Mouse (Mus musculus) intestine, embryonic 16.5 days (tissue): Measurements from ENCODE around the gene Oaz3. TPM values are rescaled to one million over a fixed set of nuclear protein-coding genes. Genes with fewer than 3 reads are reported as not detected.

Experiments used
- ATAC-seq: fragments of 200-750 bp; cut with Nextera tagmentation; 2 replicates; pipeline ENCODE4 v1.8.0; 2017; ENCODE audit warnings: moderate TSS enrichment, moderate library complexity
- H3K27ac ChIP-seq: fragments of 300-500 bp; sonication (generic); 2 replicates; pipeline ENCODE4 v1.5.1; 2014; ENCODE audit warnings: mild to moderate bottlenecking, low read length
- H3K27me3 ChIP-seq: fragments of 300-500 bp; sonication (generic); replicated peaks from 2 replicates; pipeline ENCODE4 v1.6.1; 2014; ENCODE audit warnings: low read length, control low read depth, mixed read lengths; ENCODE audit not compliant: control insufficient read depth, insufficient read depth
- H3K36me3 ChIP-seq: fragments of 300-500 bp; sonication (generic); 2 replicates; pipeline ENCODE4 v1.6.1; 2014; ENCODE audit warnings: low read length, control low read depth; ENCODE audit not compliant: control insufficient read depth, insufficient read depth
- H3K4me1 ChIP-seq: fragments of 300-500 bp; sonication (generic); 2 replicates; pipeline ENCODE4 v1.6.1; 2014; ENCODE audit warnings: low read length, control low read depth, mixed read lengths; ENCODE audit not compliant: control insufficient read depth, insufficient read depth
- H3K4me2 ChIP-seq: fragments of 300-500 bp; sonication (generic); 2 replicates; pipeline ENCODE4 v1.6.1; 2014; ENCODE audit warnings: low read depth, low read length, control low read depth
- H3K4me3 ChIP-seq: fragments of 300-500 bp; sonication (generic); 2 replicates; pipeline ENCODE4 v1.5.1; 2014; ENCODE audit warnings: mild to moderate bottlenecking, low read length
- H3K9ac ChIP-seq: fragments of 300-500 bp; sonication (generic); 2 replicates; pipeline ENCODE4 v1.6.1; 2014; ENCODE audit warnings: low read depth, low read length
- H3K9me3 ChIP-seq: fragments of 300-500 bp; sonication (generic); 2 replicates; pipeline ENCODE4 v1.6.1; 2016; ENCODE audit warnings: low read length, control low read depth; ENCODE audit not compliant: control insufficient read depth
- WGBS: fragments of 180-500 bp; shearing (Covaris S2); extraction: QIAGEN DNeasy Blood & Tissue Kit; methylation state at CpG from one replicate; pipeline ENCODE4 v1.1.7; 2014; 5-methylcytosine and 5-hydroxymethylcytosine counted together
- polyA plus RNA-seq: library from polyadenylated mRNA; unstranded; fragments of >200 nt; fragmentation: Nextera tagmentation; extraction: Ambion mirVana; gene quantifications from 2 replicates; pipeline ENCODE4 v1.2.1, GENCODE M21; 2015

Oaz3 gene
- 0.17 and 0.23 TPM in 2 replicates for polyA plus RNA-seq

DNA sequence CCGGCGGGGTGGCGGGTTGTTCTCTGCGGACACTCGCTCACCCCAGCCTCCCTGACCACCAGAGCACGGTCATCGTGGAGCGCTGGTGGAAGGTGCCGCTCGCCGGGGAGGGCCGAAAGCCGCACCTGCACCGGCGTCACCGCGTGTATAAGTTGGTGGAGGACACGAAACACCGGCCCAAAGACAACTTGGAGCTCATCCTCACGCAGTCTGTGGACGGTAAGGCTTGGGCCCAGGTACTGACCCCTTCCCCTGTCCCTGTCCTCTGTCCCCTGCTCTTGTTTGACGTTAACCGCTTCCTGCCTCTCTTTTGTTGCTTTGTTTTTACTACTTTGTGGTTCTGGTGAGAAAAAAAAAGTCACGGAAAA is at the start of gene Oaz3:
TSS of gene Oaz3 (minus strand) at position 319 of the 368 bp plus-strand sequence.
- Histone ChIP-seq H3K4me2 (peak within 1 kb of the TSS; percentile 66), H3K9ac (peak within 1 kb of the TSS; percentile 95), H3K9me3 (no peaks in the 10 kb centered on the region), H3K4me1 (peaks cover 8% of the 10 kb centered on the region; the same call in 1 of the 2 replicates), H3K27ac (peak within 1 kb of the TSS; percentile 72), H3K27me3 (0 out of 2 replicates have a peak, but pooled peaks cover 3% of the 10 kb centered on the region), H3K36me3 (peaks cover 22% of the 10 kb centered on the region), H3K4me3 (peak within 1 kb of the TSS; percentile 93)
- ATAC-seq, result peak; percentile 75
- under 1% methylated on average over 24 of the region's 24 CpGs for WGBS

DNA sequence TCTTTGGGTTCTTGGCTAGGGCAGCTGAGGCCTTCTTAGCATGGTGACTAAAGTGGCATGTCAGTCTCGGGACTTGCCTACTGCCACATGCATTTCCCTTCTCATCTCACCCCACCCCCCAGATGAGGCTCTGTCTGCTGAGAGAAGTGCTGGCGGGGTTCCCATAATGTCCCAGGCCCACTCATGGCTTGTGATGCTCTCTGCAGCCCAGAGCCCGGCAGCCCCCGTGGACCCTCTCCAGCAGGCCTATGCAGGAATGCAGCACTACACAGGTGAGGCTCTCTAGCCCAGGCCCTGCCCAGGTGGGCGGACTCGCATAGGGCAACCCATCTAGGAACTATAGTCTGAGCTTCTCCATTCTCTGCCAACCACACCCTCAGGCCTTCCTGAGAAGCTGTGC is 43.9 kb upstream of the Oaz3 start:
- Histone ChIP-seq H3K27me3 (no peaks in the 10 kb centered on the region), H3K9me3 (no peaks in the 10 kb centered on the region), H3K9ac (no peak overlapping the region), H3K36me3 (no peaks in the 10 kb centered on the region), H3K4me1 (peaks cover 3% of the 10 kb centered on the region; the same call in 1 of the 2 replicates), H3K27ac (no peak overlapping the region), H3K4me2 (no peak overlapping the region), H3K4me3 (no peak overlapping the region)
- no peak for ATAC-seq
- 70% methylated on average over 6 of the region's 6 CpGs for WGBS

DNA sequence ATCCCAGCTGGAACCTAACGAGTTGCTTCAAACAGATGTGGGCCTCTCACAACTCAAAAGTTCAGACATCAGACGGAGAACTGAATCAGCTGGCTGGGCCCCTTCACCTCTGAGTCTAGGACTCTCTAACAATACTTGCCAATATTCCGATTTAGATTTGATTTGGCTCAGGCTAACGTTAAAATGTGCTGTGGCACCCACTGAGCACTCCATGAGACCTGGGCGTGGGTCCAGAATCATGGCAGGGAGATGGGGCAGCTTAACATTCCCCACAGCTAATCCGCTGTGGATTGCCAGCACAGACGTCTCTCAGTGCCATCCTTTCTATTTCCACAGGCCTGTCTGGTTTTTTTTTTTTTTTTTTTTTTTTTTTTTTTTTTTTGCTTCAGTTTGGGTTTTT is 42.2 kb upstream of the Oaz3 start:
- Histone ChIP-seq H3K4me3 (no peak overlapping the region), H3K4me1 (peaks cover 4% of the 10 kb centered on the region; the same call in 1 of the 2 replicates), H3K9me3 (no peaks in the 10 kb centered on the region), H3K27me3 (no peaks in the 10 kb centered on the region), H3K9ac (no peak overlapping the region), H3K36me3 (no peaks in the 10 kb centered on the region), H3K4me2 (no peak overlapping the region), H3K27ac (no peak overlapping the region)
- WGBS, result 69% methylated on average over 7 of the region's 7 CpGs
- no peak for ATAC-seq

DNA sequence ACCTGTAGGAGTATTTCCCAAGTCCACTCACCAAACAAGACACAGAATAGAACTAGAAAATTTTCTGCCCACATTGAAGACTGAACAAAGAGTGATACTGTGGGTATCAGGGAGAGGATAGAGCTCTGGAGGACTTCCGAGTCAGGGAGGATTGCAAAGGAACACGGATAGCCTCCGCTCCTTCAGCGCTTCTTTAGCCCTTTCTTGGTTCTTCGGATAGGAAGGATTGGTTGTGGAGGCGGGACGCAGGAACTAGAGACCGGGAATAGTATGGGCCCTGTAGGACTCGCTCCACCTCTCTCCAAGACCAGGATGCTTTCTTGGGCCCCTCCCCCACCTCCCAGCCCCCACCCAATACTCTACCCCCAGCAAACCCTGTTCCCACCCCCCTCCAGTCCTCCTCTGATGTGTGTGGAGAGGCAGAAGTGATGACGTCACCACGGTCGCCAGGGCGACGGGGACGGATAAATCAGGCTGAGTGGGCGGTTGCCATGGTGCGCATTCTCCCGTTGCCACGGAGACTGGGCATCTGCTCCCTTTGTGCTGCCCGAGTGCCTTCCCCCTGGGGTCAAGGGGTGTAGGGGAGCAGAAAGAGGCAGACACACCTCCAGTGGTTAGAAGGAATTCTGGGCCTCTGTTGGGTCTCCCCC is 40.2 kb upstream of the Oaz3 start:
- H3K9ac ChIP-seq, result no peak overlapping the region
- no peaks in the 10 kb centered on the region; the same call in 1 of the 2 replicates for H3K27me3 ChIP-seq
- peaks cover 4% of the 10 kb centered on the region; the same call in 1 of the 2 replicates for H3K4me1 ChIP-seq
- H3K4me3 ChIP-seq, result no peak overlapping the region
- no peaks in the 10 kb centered on the region for H3K9me3 ChIP-seq
- H3K36me3 ChIP-seq, result no peaks in the 10 kb centered on the region
- H3K4me2 ChIP-seq, result no peak overlapping the region
- ATAC-seq, result peak; percentile 26; the same call in 1 of the 2 replicates
- no peak overlapping the region for H3K27ac ChIP-seq
- WGBS, result 31% methylated on average over 20 of the region's 20 CpGs

DNA sequence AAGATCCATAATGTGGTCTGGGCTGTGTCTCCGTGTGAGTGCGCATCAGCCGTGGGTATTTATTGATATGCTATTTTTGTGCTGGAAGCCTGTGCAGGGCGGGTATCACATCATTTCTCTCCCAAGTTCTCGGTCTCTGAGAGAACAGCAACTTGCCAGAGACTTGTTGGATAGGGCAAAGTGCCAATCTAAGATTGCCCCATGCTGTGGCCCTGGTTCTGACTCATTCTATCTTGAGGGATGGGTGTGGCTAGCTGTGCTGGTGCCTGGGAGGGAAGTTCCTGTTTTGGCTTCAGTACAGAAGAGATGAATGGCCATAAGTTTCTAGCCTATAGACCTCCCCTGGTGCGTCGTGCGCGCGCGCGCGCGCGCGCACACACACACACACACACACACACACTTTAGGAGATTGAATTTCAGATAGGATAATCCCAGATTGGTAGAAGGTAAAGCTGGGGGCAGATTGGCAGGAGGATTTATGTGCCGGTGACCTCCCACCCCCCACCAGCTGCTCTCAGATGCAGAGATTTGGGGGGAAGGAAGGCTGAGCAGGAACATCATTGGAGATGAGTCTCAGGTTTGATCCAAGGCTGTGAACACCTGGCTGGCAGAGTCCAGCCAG is 39.2 kb upstream of the Oaz3 start:
- Histone ChIP-seq H3K4me3 (no peak overlapping the region), H3K9ac (no peak overlapping the region), H3K4me1 (peaks cover 4% of the 10 kb centered on the region; the same call in 1 of the 2 replicates), H3K27me3 (no peaks in the 10 kb centered on the region; the same call in 1 of the 2 replicates), H3K9me3 (no peaks in the 10 kb centered on the region), H3K36me3 (no peaks in the 10 kb centered on the region), H3K27ac (no peak overlapping the region), H3K4me2 (no peak overlapping the region)
- peak; percentile 26; the same call in 1 of the 2 replicates for ATAC-seq
- WGBS, result 82% methylated on average over 17 of the region's 17 CpGs

DNA sequence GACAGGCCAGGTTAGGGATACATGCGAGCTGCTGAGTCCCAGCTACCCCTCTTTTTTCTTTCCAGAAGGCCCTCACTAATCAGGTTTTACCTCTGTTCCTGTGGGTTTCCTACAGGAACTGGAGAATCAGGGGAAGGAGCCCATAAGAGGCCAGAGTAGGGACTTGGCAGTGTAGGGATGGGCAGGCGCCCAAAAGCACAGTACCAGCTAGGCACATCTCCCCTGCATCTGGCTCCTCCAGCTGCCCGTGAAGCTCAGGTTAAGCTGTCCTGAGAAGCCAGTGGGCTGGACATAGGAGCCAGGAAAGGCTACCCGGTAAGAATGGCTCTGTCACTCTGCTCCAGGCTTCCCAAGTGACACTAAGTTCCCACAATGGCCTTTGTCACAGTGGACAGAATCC is 37.7 kb upstream of the Oaz3 start:
- Histone ChIP-seq H3K9ac (no peak overlapping the region), H3K36me3 (no peaks in the 10 kb centered on the region), H3K4me2 (no peak overlapping the region), H3K9me3 (no peaks in the 10 kb centered on the region), H3K27ac (no peak overlapping the region), H3K4me3 (no peak overlapping the region), H3K27me3 (no peaks in the 10 kb centered on the region; the same call in 1 of the 2 replicates), H3K4me1 (peaks cover 5% of the 10 kb centered on the region; the same call in 1 of the 2 replicates)
- 55% methylated on average over 4 of the region's 4 CpGs for WGBS
- no peak for ATAC-seq

DNA sequence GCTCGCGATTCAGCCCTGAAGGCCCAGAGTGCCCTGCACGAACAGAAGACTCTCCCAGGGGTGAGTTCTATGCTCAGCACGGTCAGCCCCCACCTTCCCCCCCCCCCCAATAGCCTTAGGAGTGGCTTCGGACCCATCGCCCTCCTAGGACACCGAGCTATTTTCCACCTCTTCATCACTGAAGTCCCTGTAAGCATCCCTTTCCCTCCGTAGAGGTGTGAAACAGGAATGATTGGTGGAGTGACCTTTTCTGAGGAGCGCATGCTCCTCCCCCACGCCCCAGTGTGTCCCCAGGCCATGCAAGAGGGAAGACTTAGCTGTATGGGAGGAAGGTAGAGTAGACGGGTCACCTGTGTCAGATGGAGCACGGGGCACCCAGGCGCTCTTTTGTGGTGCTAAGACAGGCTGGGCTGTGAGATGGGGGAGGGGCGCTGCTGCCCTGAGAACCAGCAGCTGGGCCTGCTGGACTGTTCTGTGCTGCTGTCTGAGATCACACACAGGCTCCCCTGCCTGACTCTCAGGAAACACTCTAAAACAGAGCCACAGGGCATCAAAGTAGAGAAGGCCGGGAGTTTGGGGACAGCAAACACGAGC is 36.7 kb upstream of the Oaz3 start, which contains the start of gene Riiad1:
TSS of gene Riiad1 (minus strand) at position 51 of the 594 bp plus-strand sequence.
- Histone ChIP-seq H3K27ac (no peak within 1 kb of the TSS), H3K4me3 (peak within 1 kb of the TSS; percentile 26), H3K36me3 (no peaks in the 10 kb centered on the region), H3K4me1 (peaks cover 6% of the 10 kb centered on the region; the same call in 1 of the 2 replicates), H3K9ac (no peak within 1 kb of the TSS; the same call in 1 of the 2 replicates), H3K9me3 (no peaks in the 10 kb centered on the region), H3K27me3 (no peaks in the 10 kb centered on the region; the same call in 1 of the 2 replicates), H3K4me2 (peak within 1 kb of the TSS; percentile 49)
- 5% methylated on average over 16 of the region's 16 CpGs for WGBS
- no peak for ATAC-seq

DNA sequence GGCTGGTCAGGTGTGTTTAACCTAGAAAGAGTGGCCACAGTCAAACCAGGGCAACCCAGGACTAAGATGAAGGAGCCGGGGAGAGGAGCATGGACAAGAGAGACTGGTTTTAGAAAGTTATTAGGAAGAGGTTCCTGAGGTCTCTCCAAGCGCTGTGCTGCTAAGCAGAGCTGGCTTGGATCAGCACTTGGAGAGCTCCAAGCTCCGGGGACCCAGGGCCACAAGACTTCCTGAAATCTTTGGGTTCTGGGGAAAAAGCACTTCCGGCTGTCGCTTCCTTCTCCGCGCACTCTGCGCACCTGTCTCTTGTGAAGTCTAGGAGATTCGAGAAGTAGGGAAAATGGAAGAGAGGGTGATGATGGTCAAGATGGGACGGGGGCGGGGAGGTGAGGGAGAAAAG is 35.8 kb upstream of the Oaz3 start:
- Histone ChIP-seq H3K4me1 (peaks cover 6% of the 10 kb centered on the region; the same call in 1 of the 2 replicates), H3K9me3 (no peaks in the 10 kb centered on the region), H3K9ac (no peak overlapping the region), H3K36me3 (no peaks in the 10 kb centered on the region), H3K27me3 (no peaks in the 10 kb centered on the region; the same call in 1 of the 2 replicates), H3K4me2 (peak overlapping the region; percentile 49), H3K4me3 (peak overlapping the region; percentile 26), H3K27ac (no peak overlapping the region)
- 5% methylated on average over 11 of the region's 11 CpGs for WGBS
- no peak for ATAC-seq

DNA sequence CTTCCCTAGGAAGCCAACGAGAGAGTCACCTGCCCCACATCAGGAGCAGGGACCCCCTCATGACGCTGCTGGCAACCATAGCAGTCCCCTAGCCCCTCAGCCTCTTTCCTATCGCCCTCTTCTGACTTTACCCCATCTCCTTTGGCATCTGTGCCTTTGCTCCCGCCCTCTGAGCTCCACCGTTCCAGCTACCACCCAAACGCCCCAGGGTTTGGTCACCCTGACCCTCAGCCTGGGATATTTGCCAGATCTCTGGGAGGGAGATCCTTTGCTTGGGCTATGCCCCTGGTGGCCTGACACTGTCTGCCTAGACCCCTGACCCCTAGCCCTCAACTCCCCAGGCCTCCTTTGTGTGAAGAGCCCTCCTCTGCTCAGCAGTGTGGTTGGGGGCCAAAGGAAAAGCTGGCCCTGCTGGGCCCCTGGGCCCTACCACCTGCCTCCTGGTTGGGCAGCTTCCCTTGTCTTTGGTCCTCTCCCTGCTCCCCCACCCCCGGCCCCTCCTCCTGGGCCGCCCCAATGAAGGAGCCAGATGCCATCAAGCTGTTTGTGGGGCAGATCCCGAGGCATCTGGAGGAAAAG is 35.0 kb upstream of the Oaz3 start:
- ATAC-seq, result no peak
- Histone ChIP-seq H3K36me3 (no peaks in the 10 kb centered on the region), H3K9me3 (no peaks in the 10 kb centered on the region), H3K27me3 (no peaks in the 10 kb centered on the region; the same call in 1 of the 2 replicates), H3K9ac (no peak overlapping the region), H3K4me2 (no peak overlapping the region), H3K4me1 (peaks cover 6% of the 10 kb centered on the region; the same call in 1 of the 2 replicates), H3K27ac (no peak overlapping the region), H3K4me3 (peak overlapping the region; percentile 26)
- 10% methylated on average over 9 of the region's 9 CpGs for WGBS
